Mouse (Mus musculus): ENCODE data around the gene Map3k20.

GRCm38 (mm10) chr2:72311486-72311885 lies 26.0 kb downstream of the Map3k20 start:
- TF ChIP-seq CTCF (IDR thresholded peaks at IDR 0.05; ENCODE audit: low read depth): no peak
- TF ChIP-seq EP300 (IDR thresholded peaks at IDR 0.05; ENCODE audit: low read depth): no peak

All from liver, embryonic 14.5 days (tissue).